Comparison of ENCODE assay signal across 10 mouse cellular contexts in the genomic region with DNA sequence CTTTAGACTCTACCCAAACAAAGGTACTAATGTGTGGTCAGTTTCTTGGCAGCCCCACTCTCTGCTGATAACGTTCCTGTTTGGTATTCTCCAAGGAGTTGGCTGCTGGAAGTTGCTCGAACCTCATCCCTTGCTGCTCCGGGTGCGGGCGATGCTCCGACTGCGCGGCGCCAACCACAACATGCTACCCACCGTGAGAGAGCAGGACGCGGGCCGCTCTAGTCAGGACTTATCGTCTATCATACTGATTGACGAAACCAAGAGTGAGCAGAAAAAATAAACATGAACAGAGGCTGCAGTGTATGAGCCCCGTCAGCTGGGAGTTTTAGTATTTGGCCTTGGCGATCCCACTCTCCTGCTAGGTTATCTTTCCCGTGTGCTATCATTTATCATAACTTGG.
DNase-seq lines count a peak whose midpoint lies in the region; ATAC-seq and TF ChIP-seq lines count a peak whose summit lies in the region.
"Had no signal": no experiment of that assay in that cellular context is flagged by ENCODE, and none has a peak within 500 bp of the region (broad histone marks: within the 10 kb centered on the region; RNA-seq: fewer than 3 reads in every experiment).

No protein-coding gene starts in this region.

- no peak for TF ChIP-seq EP300 in liver, postnatal 0 days (IDR thresholded peaks at IDR 0.05; ENCODE audit: low read depth)

- H3K36me3 ChIP-seq in heart, embryonic 12.5 days = no peaks in the 10 kb centered on the region
- H3K36me3 ChIP-seq in liver, postnatal 0 days (replicated peaks; ENCODE audit: insufficient read depth, low read length) = no peaks in the 10 kb centered on the region
- no peaks in the 10 kb centered on the region for H3K36me3 ChIP-seq in midbrain, embryonic 11.5 days (ENCODE audit: control insufficient read depth, insufficient read depth, low read length)

- peaks cover 9% of the 10 kb centered on the region; the same call in 1 of the 2 replicates for H3K4me1 ChIP-seq in brown adipose tissue, adult 24 weeks (ENCODE audit: control insufficient read depth, insufficient read depth, insufficient read length, low read length)
- H3K4me1 ChIP-seq in heart, embryonic 12.5 days (replicated peaks) = peaks cover 11% of the 10 kb centered on the region; the same call in 1 of the 2 replicates
- H3K4me1 ChIP-seq in liver, postnatal 0 days (ENCODE audit: insufficient read depth) = no peaks in the 10 kb centered on the region
- no peaks in the 10 kb centered on the region for H3K4me1 ChIP-seq in midbrain, embryonic 11.5 days (ENCODE audit: control insufficient read depth, insufficient read depth, low read length)

- H3K27ac ChIP-seq in brown adipose tissue, adult 24 weeks (replicated peaks; ENCODE audit: low read depth, low read length) = peak overlapping the region; percentile 14; the same call in 1 of the 2 replicates
- peak overlapping the region; percentile 83 for H3K27ac ChIP-seq in heart, embryonic 12.5 days (ENCODE audit: poor library complexity, severe bottlenecking)
- H3K27ac ChIP-seq in liver, postnatal 0 days (ENCODE audit: low read depth) = no peak overlapping the region
- no peak overlapping the region for H3K27ac ChIP-seq in midbrain, embryonic 11.5 days (ENCODE audit: low read depth, low read length)

- no peaks in the 10 kb centered on the region for H3K9me3 ChIP-seq in heart, embryonic 12.5 days (replicated peaks)
- no peaks in the 10 kb centered on the region for H3K9me3 ChIP-seq in liver, postnatal 0 days (ENCODE audit: low read length)
- no peaks in the 10 kb centered on the region for H3K9me3 ChIP-seq in midbrain, embryonic 11.5 days (ENCODE audit: control insufficient read depth, low read length)

- intact Hi-C loops in gastrocnemius, postnatal 14 days (cut with DNase I; ENCODE audit: low total_unique reads) = no loop called here

- peak; percentile 91 for ATAC-seq in heart, embryonic 12.5 days (ENCODE audit: insufficient number of reproducible peaks, low FRiP score)
- ATAC-seq in liver, postnatal 0 days = no peak
- no peak for ATAC-seq in granulocyte monocyte progenitor cell, adult 5-6 weeks (replicated peaks; ENCODE audit: poor library complexity, severe bottlenecking)
- no peak for ATAC-seq in erythroid progenitor cell, adult 5-6 weeks (replicated peaks; ENCODE audit: low FRiP score, poor library complexity, severe bottlenecking)
- no peak for ATAC-seq in midbrain, embryonic 11.5 days (ENCODE audit: low FRiP score)
- ATAC-seq: forebrain, postnatal 0 days had no signal

- H3K4me3 ChIP-seq in brown adipose tissue, adult 24 weeks (ENCODE audit: insufficient read depth, low read depth, low read length) = 0 out of 2 replicates have a peak overlapping the region, but pooled peaks have one; percentile 14
- peak overlapping the region; percentile 8; the same call in 1 of the 2 replicates for H3K4me3 ChIP-seq in heart, embryonic 12.5 days
- H3K4me3 ChIP-seq in liver, postnatal 0 days (ENCODE audit: low read depth, low read length) = no peak overlapping the region
- H3K4me3 ChIP-seq in midbrain, embryonic 11.5 days (ENCODE audit: low read depth, low read length) = no peak overlapping the region

- no peaks in the 10 kb centered on the region for H3K27me3 ChIP-seq in heart, embryonic 12.5 days (replicated peaks)
- no peaks in the 10 kb centered on the region for H3K27me3 ChIP-seq in liver, postnatal 0 days (ENCODE audit: insufficient read depth, low read length)
- no peaks in the 10 kb centered on the region for H3K27me3 ChIP-seq in midbrain, embryonic 11.5 days (ENCODE audit: control insufficient read depth, insufficient read depth, low read length)

- peak; percentile 65 for DNase-seq in 3T3-L1 (ENCODE audit: low read depth, low spot score)
- DNase-seq in liver, postnatal 0 days = no peak
- no peak for DNase-seq in gastrocnemius, postnatal 14 days
- DNase-seq in midbrain, embryonic 11.5 days (ENCODE audit: low spot score, missing footprints) = no peak
- DNase-seq: forebrain, postnatal 0 days; thymus, postnatal 25 days had no signal

- H3K9ac ChIP-seq in heart, embryonic 12.5 days = no peak overlapping the region
- no peak overlapping the region for H3K9ac ChIP-seq in liver, postnatal 0 days (replicated peaks)
- H3K9ac ChIP-seq in midbrain, embryonic 11.5 days (ENCODE audit: low read length) = no peak overlapping the region
- H3K9ac ChIP-seq: forebrain, postnatal 0 days had no signal

- 20% methylated on average over 18 of the region's 18 CpGs for WGBS in heart, embryonic 12.5 days
- WGBS in liver, postnatal 0 days (ENCODE audit: insufficient replicate concordance) = 52% methylated on average over 18 of the region's 18 CpGs
- WGBS in midbrain, embryonic 11.5 days = 75% methylated on average over 18 of the region's 18 CpGs

- H3K4me2 ChIP-seq in heart, embryonic 12.5 days = peak overlapping the region; percentile 53
- peak overlapping the region; percentile 29; the same call in 1 of the 2 replicates for H3K4me2 ChIP-seq in liver, postnatal 0 days (ENCODE audit: low read depth, low read length)
- no peak overlapping the region for H3K4me2 ChIP-seq in midbrain, embryonic 11.5 days

- no peak for TF ChIP-seq CTCF in liver, postnatal 0 days (IDR thresholded peaks at IDR 0.05; ENCODE audit: low read depth)

Comparison
In these comparisons a context has a peak if more than half of its experiments do, and no peak if none do; other contexts are left out.
1. H3K27ac ChIP-seq: peak in brown adipose tissue, adult 24 weeks (single experiment) and heart, embryonic 12.5 days (single experiment); none in liver, postnatal 0 days (single experiment) and midbrain, embryonic 11.5 days (single experiment).
2. H3K4me3 ChIP-seq: peak in brown adipose tissue, adult 24 weeks (single experiment) and heart, embryonic 12.5 days (single experiment); none in liver, postnatal 0 days (single experiment) and midbrain, embryonic 11.5 days (single experiment).